Mouse (Mus musculus) limb, embryonic 10.5 days (tissue): Measurements from ENCODE around the gene Gm20431. TPM values are rescaled to one million over a fixed set of nuclear protein-coding genes. Genes with fewer than 3 reads are reported as not detected.

Experiments
- DNase-seq: peaks from one replicate; pipeline ENCODE4 v3.0.0-alpha.2; 2017; ENCODE audit warnings: low spot score
- H3K27ac ChIP-seq: fragments of 300-500 bp; sonication (generic); 2 replicates; pipeline ENCODE4 v1.5.1; 2016; ENCODE audit warnings: mild to moderate bottlenecking
- H3K27me3 ChIP-seq: fragments of 300-500 bp; sonication (generic); 2 replicates; pipeline ENCODE4 v1.6.1; 2016; ENCODE audit warnings: low read depth, mild to moderate bottlenecking; ENCODE audit not compliant: poor library complexity, severe bottlenecking
- H3K36me3 ChIP-seq: fragments of 300-500 bp; sonication (generic); 2 replicates; pipeline ENCODE4 v1.6.1; 2016; ENCODE audit warnings: mild to moderate bottlenecking, moderate library complexity
- H3K4me1 ChIP-seq: fragments of 300-500 bp; sonication (generic); 2 replicates; pipeline ENCODE4 v1.6.1; 2016
- H3K4me3 ChIP-seq: fragments of 300-500 bp; sonication (generic); 2 replicates; pipeline ENCODE4 v1.5.1; 2016; ENCODE audit warnings: mild to moderate bottlenecking, moderate library complexity
- H3K9me3 ChIP-seq: fragments of 300-500 bp; sonication (generic); replicated peaks from 2 replicates; pipeline ENCODE4 v1.6.1; 2016; ENCODE audit warnings: mild to moderate bottlenecking
- WGBS: fragments of 180-500 bp; shearing (Covaris S2); methylation state at CpG from one replicate; pipeline ENCODE4 v1.1.7; 2016; 5-methylcytosine and 5-hydroxymethylcytosine counted together
- polyA plus RNA-seq: library from polyadenylated mRNA; unstranded; fragments of >200 nt; fragmentation: Nextera tagmentation; extraction: Ambion mirVana; gene quantifications from 2 replicates; pipeline ENCODE4 v1.2.1, GENCODE M21; 2016

Gene Gm20431
- 1.0 and 4.0 TPM in 2 replicates for polyA plus RNA-seq

DNA sequence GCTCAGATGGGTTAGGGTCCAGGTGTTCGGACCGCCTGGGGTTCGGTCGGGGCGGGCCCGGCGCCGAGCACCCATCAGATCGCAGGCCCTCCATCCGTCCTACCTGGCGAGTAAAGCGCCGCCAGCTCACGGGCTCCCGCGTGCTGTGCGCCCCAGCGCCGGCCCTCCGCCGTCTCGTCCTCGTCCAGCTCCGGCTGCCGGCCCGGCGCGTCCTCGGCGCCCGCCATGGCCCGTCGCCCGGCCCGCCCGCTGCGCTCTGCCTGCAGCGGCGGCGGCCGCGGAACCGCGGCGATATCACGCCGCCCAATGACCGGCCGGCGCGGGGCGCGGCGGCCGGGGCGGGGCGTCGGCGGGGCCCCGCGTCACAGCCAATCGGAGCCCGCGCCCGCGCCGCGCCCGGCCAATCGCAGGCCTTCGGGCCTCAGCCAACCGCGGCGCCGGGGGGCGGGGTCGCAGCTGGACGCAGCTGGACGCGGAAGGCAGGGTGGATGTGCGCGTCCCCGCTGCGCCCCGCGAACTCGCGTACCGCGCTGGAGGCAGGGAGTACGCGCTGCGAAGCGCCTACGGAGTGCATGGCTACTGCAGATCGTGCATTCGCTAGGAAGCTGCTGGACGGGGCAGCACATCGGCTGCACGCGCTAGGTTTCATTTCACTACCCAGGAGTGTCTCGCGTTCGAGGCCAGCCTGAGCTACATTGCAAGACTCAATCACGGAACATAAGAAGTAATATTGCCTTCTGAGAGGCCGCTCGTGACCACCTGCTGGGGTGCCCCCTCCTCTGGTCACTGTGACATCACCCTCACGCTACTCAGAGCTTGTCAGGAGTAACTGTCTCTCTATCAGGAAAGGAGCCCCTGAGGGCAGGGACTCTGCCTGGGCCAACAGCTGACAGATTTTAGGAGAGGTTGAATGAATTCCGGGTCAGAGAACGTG, at the start of gene Gm20431:
Gm20431 (minus strand) TSS at position 227 of the 934 bp plus-strand sequence.
- 2% methylated on average over 110 of the region's 110 CpGs for whole genome bisulfite sequencing
- no peaks in the 10 kb centered on the region for H3K9me3 ChIP-seq
- peak within 1 kb of the TSS; percentile 90 for H3K27ac ChIP-seq
- DNase-seq, result peak; percentile 95
- peaks cover 46% of the 10 kb centered on the region for H3K4me1 ChIP-seq
- peaks cover 22% of the 10 kb centered on the region for H3K36me3 ChIP-seq
- peaks cover 16% of the 10 kb centered on the region for H3K27me3 ChIP-seq
- H3K4me3 ChIP-seq, result peak within 1 kb of the TSS; percentile 87

DNA sequence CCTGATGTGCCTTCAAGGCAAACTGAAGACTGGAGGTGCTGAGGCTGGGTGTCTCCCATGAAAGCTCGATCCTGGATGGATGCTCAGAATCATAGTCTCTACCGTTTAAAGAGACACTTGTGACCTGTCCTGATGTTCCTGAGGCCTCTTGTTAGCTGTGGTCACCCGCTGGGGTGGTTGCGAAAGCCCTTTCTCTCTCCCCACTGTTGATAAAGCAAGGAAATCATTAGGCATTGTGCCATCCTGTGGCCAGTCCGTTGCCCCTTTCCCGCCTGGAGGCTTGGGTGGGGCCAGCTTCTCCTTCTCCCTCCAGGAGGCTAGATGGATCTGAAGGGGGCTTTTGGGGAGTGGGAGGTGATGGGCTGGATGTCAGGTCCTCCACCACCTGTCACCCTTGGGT, 49.3 kb upstream of the Gm20431 start:
- no peak for DNase-seq
- peaks cover 20% of the 10 kb centered on the region for H3K4me1 ChIP-seq
- peak overlapping the region; percentile 11; the same call in 1 of the 2 replicates for H3K27ac ChIP-seq
- no peaks in the 10 kb centered on the region for H3K9me3 ChIP-seq
- H3K4me3 ChIP-seq, result no peak overlapping the region
- H3K36me3 ChIP-seq, result no peaks in the 10 kb centered on the region
- H3K27me3 ChIP-seq, result no peaks in the 10 kb centered on the region
- 81% methylated on average over 6 of the region's 6 CpGs for WGBS

DNA sequence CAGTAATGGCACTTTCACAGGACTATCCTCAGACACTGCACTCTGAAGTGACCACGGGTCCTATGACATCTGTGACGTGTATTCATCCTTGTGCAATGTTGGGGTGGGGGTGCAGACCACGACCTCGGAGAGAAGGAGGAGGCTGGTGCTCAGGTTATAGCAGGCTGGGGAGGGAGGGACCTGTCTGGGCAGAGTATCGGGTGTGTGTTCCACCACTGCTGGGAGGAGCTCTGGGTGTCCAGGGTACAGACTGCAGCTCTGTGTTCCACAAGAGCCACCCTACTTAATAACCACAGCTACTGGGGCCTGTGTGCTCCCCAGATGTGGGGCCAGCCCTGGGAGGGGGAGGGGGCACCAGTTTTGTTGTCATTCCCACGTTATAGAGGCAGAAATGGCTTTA, 48.7 kb upstream of the Gm20431 start:
- Histone ChIP-seq H3K27ac (no peak overlapping the region), H3K9me3 (no peaks in the 10 kb centered on the region), H3K36me3 (no peaks in the 10 kb centered on the region), H3K27me3 (no peaks in the 10 kb centered on the region), H3K4me3 (no peak overlapping the region), H3K4me1 (peaks cover 22% of the 10 kb centered on the region)
- no peak for DNase-seq
- 76% methylated on average over 6 of the region's 6 CpGs for WGBS

DNA sequence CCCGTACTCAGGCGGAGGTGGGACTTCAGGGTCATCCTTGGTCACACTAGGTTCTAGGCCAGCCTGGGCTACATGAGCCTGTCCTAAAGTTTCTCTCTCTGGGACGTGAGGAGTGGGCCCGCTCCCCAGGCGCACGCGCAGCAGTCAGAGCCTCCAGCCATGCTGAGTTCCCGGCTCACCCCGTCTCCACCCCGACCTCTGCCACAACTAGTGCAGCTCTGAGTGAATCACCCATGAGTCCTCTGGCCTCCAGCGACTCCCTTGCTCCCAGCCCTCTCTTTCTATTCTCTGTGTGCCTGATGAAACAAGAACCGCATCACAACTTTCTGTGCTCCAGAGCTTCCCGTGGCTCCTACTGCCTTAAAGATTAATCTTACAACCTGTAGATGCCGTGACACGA, 47.1 kb upstream of the Gm20431 start:
- H3K27ac ChIP-seq, result no peak overlapping the region
- no peaks in the 10 kb centered on the region for H3K36me3 ChIP-seq
- DNase-seq, result no peak
- H3K9me3 ChIP-seq, result no peaks in the 10 kb centered on the region
- H3K27me3 ChIP-seq, result no peaks in the 10 kb centered on the region
- 62% methylated on average over 15 of the region's 15 CpGs for WGBS
- peaks cover 22% of the 10 kb centered on the region for H3K4me1 ChIP-seq
- no peak overlapping the region for H3K4me3 ChIP-seq

DNA sequence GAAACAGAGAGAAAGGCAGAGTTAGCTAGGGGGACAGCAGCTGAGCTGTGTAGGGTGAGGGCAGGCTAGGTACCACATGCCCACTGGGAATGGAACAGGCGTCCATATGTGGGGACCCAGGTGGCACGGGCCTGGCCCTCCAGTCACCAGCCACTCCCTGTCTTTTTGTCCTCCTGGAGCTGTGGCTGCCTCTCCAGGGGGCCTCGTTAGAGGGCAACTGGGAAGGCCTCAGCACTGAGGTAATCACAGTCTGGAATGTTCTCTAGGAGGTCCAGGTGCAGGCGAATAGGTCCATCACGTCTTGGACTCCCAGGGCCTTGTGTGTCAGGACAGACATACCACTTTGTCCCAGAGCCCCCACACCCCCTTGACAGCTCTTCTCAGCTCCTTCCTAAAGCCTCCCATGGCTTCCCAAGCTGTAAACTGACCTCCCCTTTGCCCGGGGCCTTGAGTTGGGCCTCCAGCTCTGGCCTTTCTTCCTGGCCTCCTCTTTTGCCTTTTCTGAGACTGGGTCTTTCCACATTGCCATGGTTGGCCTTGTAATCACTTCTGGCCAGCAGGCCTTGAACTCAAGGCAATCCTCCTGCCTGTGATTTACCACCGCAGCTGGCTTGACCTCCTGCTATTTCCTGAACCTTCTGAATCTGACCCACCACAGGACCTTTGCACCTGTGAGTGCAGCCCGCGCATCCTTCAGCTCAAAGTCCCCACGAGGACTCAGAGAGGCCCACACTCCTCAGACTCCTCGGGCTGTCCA, 45.1 kb upstream of the Gm20431 start:
- WGBS, result 76% methylated on average over 11 of the region's 11 CpGs
- peaks cover 9% of the 10 kb centered on the region; the same call in 1 of the 2 replicates for H3K27me3 ChIP-seq
- DNase-seq, result no peak
- H3K27ac ChIP-seq, result peak overlapping the region; percentile 57; the same call in 1 of the 2 replicates
- H3K4me1 ChIP-seq, result peaks cover 25% of the 10 kb centered on the region
- no peaks in the 10 kb centered on the region for H3K9me3 ChIP-seq
- H3K4me3 ChIP-seq, result no peak overlapping the region
- no peaks in the 10 kb centered on the region for H3K36me3 ChIP-seq

DNA sequence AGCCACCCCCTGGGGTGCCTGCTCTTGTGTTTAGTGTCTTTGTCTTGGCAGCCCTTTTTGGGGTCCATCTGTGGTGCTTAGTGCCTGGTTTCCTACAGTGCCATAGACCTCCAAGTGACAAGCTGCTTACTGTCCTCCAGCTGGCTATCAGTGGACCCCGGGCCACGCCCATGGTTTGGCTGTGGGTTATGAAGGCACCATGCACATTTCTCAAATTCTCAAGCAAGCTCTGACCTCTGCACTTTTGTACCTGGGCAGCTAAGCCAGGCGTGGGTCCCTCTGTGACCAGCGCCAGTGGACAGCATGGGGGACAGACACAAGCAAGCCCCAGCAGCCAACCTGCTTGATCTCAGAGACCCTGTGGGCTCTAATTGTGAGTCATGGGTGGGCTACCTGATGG, 43.1 kb upstream of the Gm20431 start:
- peaks cover 17% of the 10 kb centered on the region for H3K4me1 ChIP-seq
- no peak overlapping the region for H3K27ac ChIP-seq
- H3K9me3 ChIP-seq, result no peaks in the 10 kb centered on the region
- DNase-seq, result no peak
- no peak overlapping the region for H3K4me3 ChIP-seq
- H3K27me3 ChIP-seq, result peaks cover 9% of the 10 kb centered on the region; the same call in 1 of the 2 replicates
- 89% methylated on average over 4 of the region's 4 CpGs for WGBS
- H3K36me3 ChIP-seq, result no peaks in the 10 kb centered on the region

DNA sequence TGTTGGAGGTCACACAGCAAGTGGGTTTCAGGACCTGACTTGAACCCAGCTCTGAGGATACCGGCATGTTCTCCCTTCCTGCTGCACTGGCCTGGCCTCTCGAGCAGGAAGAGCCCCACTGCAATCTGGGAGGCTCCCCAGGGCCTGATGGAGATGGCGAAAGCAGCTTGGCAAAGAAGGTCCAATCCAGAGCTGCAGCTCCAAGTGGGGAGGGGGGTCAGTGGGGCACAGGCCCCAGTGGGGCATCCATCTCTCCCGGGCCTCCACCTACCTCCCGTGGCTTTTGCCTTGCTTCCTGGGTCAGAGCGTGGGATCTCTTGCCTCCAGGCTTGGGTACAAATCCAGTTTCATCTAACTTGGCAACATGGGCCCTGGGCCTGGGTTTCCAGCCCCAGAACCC, 40.8 kb upstream of the Gm20431 start:
- H3K9me3 ChIP-seq, result no peaks in the 10 kb centered on the region
- WGBS, result 85% methylated on average over 6 of the region's 6 CpGs
- H3K4me3 ChIP-seq, result no peak overlapping the region
- H3K27ac ChIP-seq, result no peak overlapping the region
- H3K36me3 ChIP-seq, result no peaks in the 10 kb centered on the region
- DNase-seq, result no peak
- peaks cover 9% of the 10 kb centered on the region; the same call in 1 of the 2 replicates for H3K27me3 ChIP-seq
- peaks cover 17% of the 10 kb centered on the region for H3K4me1 ChIP-seq

DNA sequence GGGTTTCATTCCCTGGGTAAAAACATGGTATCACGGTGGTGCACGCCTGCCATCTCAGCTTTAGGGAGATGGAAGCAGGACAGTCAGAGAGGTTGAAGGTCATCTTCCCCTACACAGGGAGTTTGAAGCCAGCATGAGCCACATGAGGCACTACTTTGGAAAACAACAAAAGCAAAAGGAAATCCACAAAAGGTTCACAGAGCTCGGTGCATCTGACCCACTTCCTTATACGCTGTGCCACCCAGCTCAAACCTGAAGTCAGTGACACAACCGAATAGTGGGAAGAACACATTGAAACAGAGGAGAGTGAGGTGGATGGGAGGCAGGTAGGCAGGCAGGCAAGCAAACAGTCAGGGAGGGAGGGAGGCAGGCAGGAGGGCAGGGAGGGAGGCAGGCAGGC, 40.2 kb upstream of the Gm20431 start:
- H3K4me1 ChIP-seq, result peaks cover 15% of the 10 kb centered on the region
- WGBS, result 79% methylated on average over 5 of the region's 5 CpGs
- H3K36me3 ChIP-seq, result no peaks in the 10 kb centered on the region
- no peaks in the 10 kb centered on the region for H3K9me3 ChIP-seq
- no peak for DNase-seq
- H3K27ac ChIP-seq, result no peak overlapping the region
- H3K4me3 ChIP-seq, result no peak overlapping the region
- peaks cover 9% of the 10 kb centered on the region; the same call in 1 of the 2 replicates for H3K27me3 ChIP-seq

DNA sequence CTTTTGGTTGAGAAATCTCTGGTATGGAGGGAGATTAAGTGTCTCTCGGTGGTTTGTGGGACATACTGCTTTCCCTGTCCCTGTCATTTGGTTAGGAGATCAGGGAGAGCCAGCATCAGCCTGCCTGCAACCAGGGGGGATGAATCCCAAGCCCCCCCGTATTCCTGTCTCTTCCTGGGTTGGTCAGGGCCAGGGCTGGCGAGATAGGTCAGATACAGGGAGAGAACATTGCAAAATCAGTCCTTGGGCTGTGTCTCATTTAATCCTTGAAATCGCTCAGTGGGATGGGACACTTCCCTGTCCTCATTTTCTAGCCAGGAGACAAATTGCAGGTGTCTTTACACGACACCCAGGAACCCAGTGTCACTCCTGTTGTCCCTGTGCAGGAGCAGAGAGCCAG, 38.7 kb upstream of the Gm20431 start:
- Histone ChIP-seq H3K36me3 (no peaks in the 10 kb centered on the region), H3K9me3 (no peaks in the 10 kb centered on the region), H3K4me3 (no peak overlapping the region), H3K27me3 (peaks cover 9% of the 10 kb centered on the region; the same call in 1 of the 2 replicates), H3K27ac (no peak overlapping the region), H3K4me1 (peaks cover 13% of the 10 kb centered on the region)
- 72% methylated on average over 5 of the region's 5 CpGs for WGBS
- no peak for DNase-seq

DNA sequence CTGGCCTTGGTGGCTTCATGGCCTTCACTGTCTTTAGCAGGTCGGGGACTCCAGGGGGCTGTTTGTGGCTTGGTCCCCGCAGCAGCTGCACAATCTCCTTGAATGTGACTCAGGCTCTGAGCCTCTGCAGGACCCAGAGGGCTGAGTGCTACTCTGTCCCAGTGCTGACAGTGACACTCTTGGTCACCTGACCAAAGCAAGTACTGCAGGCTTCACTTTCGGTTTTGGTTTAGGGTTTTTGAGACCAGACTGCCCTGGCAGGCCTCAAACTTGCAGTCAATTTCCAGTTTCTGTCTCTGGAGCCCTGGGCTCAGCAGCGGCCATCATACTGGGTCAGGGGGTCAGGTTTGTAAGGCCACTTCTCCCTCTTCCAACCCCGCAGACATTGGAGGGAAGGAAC, 36.6 kb upstream of the Gm20431 start:
- WGBS, result 63% methylated on average over 5 of the region's 5 CpGs
- Histone ChIP-seq H3K36me3 (no peaks in the 10 kb centered on the region), H3K27ac (no peak overlapping the region), H3K4me1 (peaks cover 13% of the 10 kb centered on the region), H3K27me3 (peaks cover 11% of the 10 kb centered on the region; the same call in 1 of the 2 replicates), H3K4me3 (no peak overlapping the region), H3K9me3 (no peaks in the 10 kb centered on the region)
- no peak for DNase-seq

DNA sequence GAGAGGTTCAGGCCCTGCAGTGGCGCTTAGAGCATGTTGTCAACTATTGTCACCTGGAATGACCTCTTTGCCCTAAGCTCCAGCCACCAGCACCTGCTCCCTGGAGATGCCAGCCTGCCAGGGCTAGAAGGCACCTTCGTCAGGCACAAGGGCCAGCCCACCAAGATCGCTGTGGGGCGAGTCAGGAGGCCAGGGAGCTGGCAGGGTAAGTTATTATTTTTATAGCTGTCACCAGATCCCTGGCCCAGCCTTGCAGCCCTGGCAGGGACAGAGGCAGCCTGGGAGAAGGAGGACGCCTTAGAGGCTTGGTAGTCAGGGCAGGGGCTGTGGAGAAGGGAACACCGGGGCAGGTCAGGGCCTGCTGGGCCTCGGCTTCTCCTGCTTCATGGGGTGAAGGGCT, 34.8 kb upstream of the Gm20431 start:
- H3K27me3 ChIP-seq, result peaks cover 20% of the 10 kb centered on the region
- DNase-seq, result no peak
- H3K27ac ChIP-seq, result no peak overlapping the region
- H3K4me1 ChIP-seq, result peaks cover 10% of the 10 kb centered on the region
- H3K4me3 ChIP-seq, result no peak overlapping the region
- H3K36me3 ChIP-seq, result no peaks in the 10 kb centered on the region
- H3K9me3 ChIP-seq, result no peaks in the 10 kb centered on the region
- 77% methylated on average over 7 of the region's 7 CpGs for WGBS

DNA sequence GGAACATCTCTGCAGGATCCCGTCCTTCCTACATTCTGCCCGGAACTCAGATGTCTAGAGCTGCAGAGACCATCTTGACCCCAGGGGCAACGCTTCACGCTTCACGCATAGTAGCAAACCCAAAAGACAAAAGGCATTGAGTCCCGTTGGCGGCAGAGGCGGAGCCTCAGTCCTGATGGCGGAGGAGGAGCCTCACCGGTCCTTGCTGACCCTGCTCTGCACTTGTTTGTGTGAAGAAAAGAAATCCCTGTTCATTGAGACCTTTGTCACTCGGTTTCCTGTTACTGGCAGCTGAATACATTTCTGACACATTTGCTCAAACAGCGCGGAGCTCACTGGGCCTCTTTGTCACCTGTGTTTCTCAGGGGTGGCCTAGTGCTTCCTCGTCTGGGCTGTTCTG, 34.2 kb upstream of the Gm20431 start:
- Histone ChIP-seq H3K9me3 (no peaks in the 10 kb centered on the region), H3K4me3 (no peak overlapping the region), H3K27me3 (peaks cover 27% of the 10 kb centered on the region), H3K36me3 (no peaks in the 10 kb centered on the region), H3K27ac (no peak overlapping the region), H3K4me1 (peaks cover 10% of the 10 kb centered on the region)
- WGBS, result 90% methylated on average over 14 of the region's 14 CpGs
- DNase-seq, result no peak

DNA sequence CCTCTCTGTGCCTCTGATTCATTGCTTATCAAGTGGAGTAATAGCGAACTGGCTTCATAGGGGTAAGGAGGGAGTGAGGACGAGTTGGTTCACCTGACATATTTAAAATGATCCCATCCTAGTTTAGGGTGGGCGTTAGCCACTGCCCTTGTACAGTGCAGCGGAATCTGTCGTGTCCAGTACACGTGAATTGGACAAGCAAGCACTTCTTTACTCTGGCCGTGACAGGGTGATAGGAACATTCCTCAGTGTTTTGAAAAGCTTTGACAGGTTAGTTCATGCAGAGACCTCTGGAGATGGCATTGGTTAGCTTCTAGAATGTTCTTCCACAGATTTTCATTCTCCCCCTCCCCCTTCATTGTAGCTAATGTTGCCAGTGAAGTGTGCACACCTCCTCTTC, 33.7 kb upstream of the Gm20431 start:
- Histone ChIP-seq H3K36me3 (no peaks in the 10 kb centered on the region), H3K27ac (no peak overlapping the region), H3K4me1 (peaks cover 10% of the 10 kb centered on the region), H3K9me3 (no peaks in the 10 kb centered on the region), H3K4me3 (no peak overlapping the region), H3K27me3 (peaks cover 32% of the 10 kb centered on the region)
- DNase-seq, result no peak
- WGBS, result 94% methylated on average over 7 of the region's 7 CpGs
